Mouse (Mus musculus): ENCODE data around the gene Arhgef17. TPM values are rescaled to one million over a fixed set of nuclear protein-coding genes. Genes with fewer than 3 reads are reported as not detected.

Gene Arhgef17
- polyA plus RNA-seq, 1 experiment from 2014 or later: 17.6 TPM

GRCm38 (mm10) chr7:100950481-100951010 lies 18.6 kb upstream of the Arhgef17 start:
- Histone ChIP-seq H3K4me2 (ENCODE audit: low read length) (no peak overlapping the region), H3K9ac (ENCODE audit: low read depth, low read length) (no peak overlapping the region), H3K27ac (ENCODE audit: low read length) (no peak overlapping the region), H3K27me3 (ENCODE audit: control insufficient read depth, insufficient read depth, low read depth, low read length) (no peaks in the 10 kb centered on the region), H3K9me3 (replicated peaks; ENCODE audit: control insufficient read depth, low read length, poor library complexity, severe bottlenecking) (no peaks in the 10 kb centered on the region), H3K36me3 (ENCODE audit: control insufficient read depth, insufficient read depth, low read length) (no peaks in the 10 kb centered on the region), H3K4me3 (ENCODE audit: low read depth, low read length) (no peak overlapping the region), H3K4me1 (ENCODE audit: control insufficient read depth, insufficient read depth, low read length) (no peaks in the 10 kb centered on the region)
- 64% methylated on average over 12 of the region's 12 CpGs for WGBS
- ATAC-seq: no peak

GRCm38 (mm10) chr7:100950031-100950430 lies 18.1 kb upstream of the Arhgef17 start:
- Histone ChIP-seq H3K36me3 (ENCODE audit: control insufficient read depth, insufficient read depth, low read length) (no peaks in the 10 kb centered on the region), H3K9me3 (replicated peaks; ENCODE audit: control insufficient read depth, low read length, poor library complexity, severe bottlenecking) (no peaks in the 10 kb centered on the region), H3K9ac (ENCODE audit: low read depth, low read length) (no peak overlapping the region), H3K4me3 (ENCODE audit: low read depth, low read length) (no peak overlapping the region), H3K4me1 (ENCODE audit: control insufficient read depth, insufficient read depth, low read length) (no peaks in the 10 kb centered on the region), H3K27me3 (ENCODE audit: control insufficient read depth, insufficient read depth, low read depth, low read length) (no peaks in the 10 kb centered on the region), H3K4me2 (ENCODE audit: low read length) (no peak overlapping the region), H3K27ac (ENCODE audit: low read length) (no peak overlapping the region)
- no peak for ATAC-seq
- 60% methylated on average over 5 of the region's 5 CpGs for WGBS

- H3K9ac ChIP-seq (ENCODE audit: low read depth, low read length): no peak overlapping the region
- no peak for ATAC-seq
- 84% methylated on average over 5 of the region's 5 CpGs for WGBS
Observed at GRCm38 (mm10) chr7:100944738-100945137, 12.8 kb upstream of the Arhgef17 start.

GRCm38 (mm10) chr7:100944306-100944705 lies 12.4 kb upstream of the Arhgef17 start:
- WGBS: 64% methylated on average over 2 of the region's 2 CpGs
- no peaks in the 10 kb centered on the region; the same call in 1 of the 2 replicates for H3K4me1 ChIP-seq (ENCODE audit: control insufficient read depth, insufficient read depth, low read length)
- no peaks in the 10 kb centered on the region for H3K27me3 ChIP-seq (ENCODE audit: control insufficient read depth, insufficient read depth, low read depth, low read length)
- H3K9ac ChIP-seq (ENCODE audit: low read depth, low read length): no peak overlapping the region
- H3K9me3 ChIP-seq (replicated peaks; ENCODE audit: control insufficient read depth, low read length, poor library complexity, severe bottlenecking): no peaks in the 10 kb centered on the region
- no peaks in the 10 kb centered on the region for H3K36me3 ChIP-seq (ENCODE audit: control insufficient read depth, insufficient read depth, low read length)
- H3K27ac ChIP-seq (ENCODE audit: low read length): no peak overlapping the region
- no peak for ATAC-seq
- no peak overlapping the region for H3K4me2 ChIP-seq (ENCODE audit: low read length)
- H3K4me3 ChIP-seq (ENCODE audit: low read depth, low read length): no peak overlapping the region

More at GRCm38 (mm10) chr7:100944738-100945137, 12.8 kb upstream of the Arhgef17 start:
- Histone ChIP-seq H3K36me3 (ENCODE audit: control insufficient read depth, insufficient read depth, low read length) (no peaks in the 10 kb centered on the region), H3K27ac (ENCODE audit: low read length) (no peak overlapping the region), H3K4me3 (ENCODE audit: low read depth, low read length) (no peak overlapping the region), H3K4me2 (ENCODE audit: low read length) (no peak overlapping the region), H3K4me1 (ENCODE audit: control insufficient read depth, insufficient read depth, low read length) (no peaks in the 10 kb centered on the region; the same call in 1 of the 2 replicates), H3K9me3 (replicated peaks; ENCODE audit: control insufficient read depth, low read length, poor library complexity, severe bottlenecking) (no peaks in the 10 kb centered on the region), H3K27me3 (ENCODE audit: control insufficient read depth, insufficient read depth, low read depth, low read length) (no peaks in the 10 kb centered on the region)

- Histone ChIP-seq H3K27me3 (ENCODE audit: control insufficient read depth, insufficient read depth, low read depth, low read length) (no peaks in the 10 kb centered on the region), H3K9ac (ENCODE audit: low read depth, low read length) (no peak overlapping the region), H3K4me3 (ENCODE audit: low read depth, low read length) (no peak overlapping the region), H3K27ac (ENCODE audit: low read length) (no peak overlapping the region), H3K36me3 (ENCODE audit: control insufficient read depth, insufficient read depth, low read length) (no peaks in the 10 kb centered on the region), H3K4me1 (ENCODE audit: control insufficient read depth, insufficient read depth, low read length) (no peaks in the 10 kb centered on the region; the same call in 1 of the 2 replicates), H3K9me3 (replicated peaks; ENCODE audit: control insufficient read depth, low read length, poor library complexity, severe bottlenecking) (no peaks in the 10 kb centered on the region), H3K4me2 (ENCODE audit: low read length) (no peak overlapping the region)
- no peak for ATAC-seq
- WGBS: 48% methylated on average over 12 of the region's 12 CpGs
Observed at GRCm38 (mm10) chr7:100942789-100943615, 11.1 kb upstream of the Arhgef17 start.

- Histone ChIP-seq H3K27ac (ENCODE audit: low read length) (no peak overlapping the region), H3K9ac (ENCODE audit: low read depth, low read length) (no peak overlapping the region), H3K4me2 (ENCODE audit: low read length) (no peak overlapping the region), H3K9me3 (replicated peaks; ENCODE audit: control insufficient read depth, low read length, poor library complexity, severe bottlenecking) (no peaks in the 10 kb centered on the region), H3K4me1 (ENCODE audit: control insufficient read depth, insufficient read depth, low read length) (no peaks in the 10 kb centered on the region; the same call in 1 of the 2 replicates), H3K4me3 (ENCODE audit: low read depth, low read length) (no peak overlapping the region), H3K36me3 (ENCODE audit: control insufficient read depth, insufficient read depth, low read length) (no peaks in the 10 kb centered on the region), H3K27me3 (ENCODE audit: control insufficient read depth, insufficient read depth, low read depth, low read length) (no peaks in the 10 kb centered on the region)
- WGBS: 39% methylated on average over 5 of the region's 5 CpGs
- ATAC-seq: no peak
Observed at GRCm38 (mm10) chr7:100941169-100941568, 9.3 kb upstream of the Arhgef17 start.

GRCm38 (mm10) chr7:100938106-100938505 lies 6.2 kb upstream of the Arhgef17 start:
- WGBS: 89% methylated on average over 16 of the region's 16 CpGs

GRCm38 (mm10) chr7:100937481-100937880 lies 5.6 kb upstream of the Arhgef17 start:
- Histone ChIP-seq H3K4me3 (ENCODE audit: low read depth, low read length) (no peak overlapping the region), H3K27ac (ENCODE audit: low read length) (no peak overlapping the region), H3K27me3 (ENCODE audit: control insufficient read depth, insufficient read depth, low read depth, low read length) (peaks cover 3% of the 10 kb centered on the region; the same call in 1 of the 2 replicates), H3K9me3 (replicated peaks; ENCODE audit: control insufficient read depth, low read length, poor library complexity, severe bottlenecking) (no peaks in the 10 kb centered on the region), H3K4me2 (ENCODE audit: low read length) (no peak overlapping the region), H3K9ac (ENCODE audit: low read depth, low read length) (no peak overlapping the region), H3K36me3 (ENCODE audit: control insufficient read depth, insufficient read depth, low read length) (no peaks in the 10 kb centered on the region), H3K4me1 (ENCODE audit: control insufficient read depth, insufficient read depth, low read length) (no peaks in the 10 kb centered on the region; the same call in 1 of the 2 replicates)
- ATAC-seq: no peak
- WGBS: 80% methylated on average over 3 of the region's 3 CpGs

More at GRCm38 (mm10) chr7:100938106-100938505, 6.2 kb upstream of the Arhgef17 start:
- H3K4me3 ChIP-seq (ENCODE audit: low read depth, low read length): no peak overlapping the region
- no peak overlapping the region for H3K27ac ChIP-seq (ENCODE audit: low read length)
- H3K27me3 ChIP-seq (ENCODE audit: control insufficient read depth, insufficient read depth, low read depth, low read length): peaks cover under 1% of the 10 kb centered on the region; the same call in 1 of the 2 replicates
- H3K4me2 ChIP-seq (ENCODE audit: low read length): no peak overlapping the region
- H3K36me3 ChIP-seq (ENCODE audit: control insufficient read depth, insufficient read depth, low read length): no peaks in the 10 kb centered on the region
- H3K9ac ChIP-seq (ENCODE audit: low read depth, low read length): no peak overlapping the region
- no peaks in the 10 kb centered on the region for H3K9me3 ChIP-seq (replicated peaks; ENCODE audit: control insufficient read depth, low read length, poor library complexity, severe bottlenecking)
- no peak for ATAC-seq
- H3K4me1 ChIP-seq (ENCODE audit: control insufficient read depth, insufficient read depth, low read length): no peaks in the 10 kb centered on the region; the same call in 1 of the 2 replicates

GRCm38 (mm10) chr7:100933520-100933919 lies 1.6 kb upstream of the Arhgef17 start:
- H3K27me3 ChIP-seq (ENCODE audit: control insufficient read depth, insufficient read depth, low read depth, low read length): peaks cover 18% of the 10 kb centered on the region
- no peak overlapping the region for H3K27ac ChIP-seq (ENCODE audit: low read length)
- H3K4me2 ChIP-seq (ENCODE audit: low read length): no peak overlapping the region
- H3K4me1 ChIP-seq (ENCODE audit: control insufficient read depth, insufficient read depth, low read length): no peaks in the 10 kb centered on the region; the same call in none of the 2 replicates
- H3K9me3 ChIP-seq (replicated peaks; ENCODE audit: control insufficient read depth, low read length, poor library complexity, severe bottlenecking): no peaks in the 10 kb centered on the region
- no peak overlapping the region for H3K4me3 ChIP-seq (ENCODE audit: low read depth, low read length)
- H3K9ac ChIP-seq (ENCODE audit: low read depth, low read length): no peak overlapping the region
- H3K36me3 ChIP-seq (ENCODE audit: control insufficient read depth, insufficient read depth, low read length): no peaks in the 10 kb centered on the region
- no peak for ATAC-seq
